Mouse (Mus musculus) lung, adult 2 months (tissue): Measurements from ENCODE around the gene Lsp1. TPM values are rescaled to one million over a fixed set of nuclear protein-coding genes. Genes with fewer than 3 reads are reported as not detected.

Experiments used
- DNase-seq: peaks from one replicate; pipeline ENCODE4 v3.0.0; 2022
- H3K4me1 ChIP-seq: fragments of 200-500 bp; 2 replicates; pipeline ENCODE4 v1.6.1; 2011; ENCODE audit warnings: low read length; ENCODE audit not compliant: control insufficient read depth, insufficient read depth
- H3K4me3 ChIP-seq: fragments of 200-500 bp; replicated peaks from 2 replicates; pipeline ENCODE3; 2011; ENCODE audit warnings: low read depth, mild to moderate bottlenecking, control low read depth, low read length; ENCODE audit errors: extremely low read depth
- CTCF ChIP-seq: fragments of 200-500 bp; IDR thresholded peaks from 2 replicates; pipeline ENCODE4 v1.5.1; 2011; ENCODE audit warnings: mild to moderate bottlenecking, low read length, control low read depth; ENCODE audit not compliant: insufficient read depth
- POLR2A ChIP-seq: fragments of 200-500 bp; IDR thresholded peaks from 2 replicates; pipeline ENCODE4 v1.6.1; 2011; ENCODE audit warnings: low read depth, mild to moderate bottlenecking, control low read depth, low read length, borderline replicate concordance; ENCODE audit errors: extremely low read depth
- WGBS: fragments of 180-500 bp; shearing (Covaris S2); methylation state at CpG from one replicate; pipeline ENCODE4 v1.1.7; 2018; 5-methylcytosine and 5-hydroxymethylcytosine counted together
- polyA plus RNA-seq: library from polyadenylated mRNA; depleted of rRNA; stranded (reverse); fragments of >200 nt; gene quantifications from 2 replicates; pipeline ENCODE4 v1.2.3, GENCODE M21; 2012; rRNA removed

Gene Lsp1
- polyA plus RNA-seq, result 131 and 188 TPM in 2 replicates

GRCm38 (mm10) chr7:142460636-142461077, at the start of gene Lsp1:
Gene Lsp1, plus strand, starts transcription at chr7:142460809.
- no peak; the same call in 1 of the 2 replicates for TF ChIP-seq POLR2A
- no peak for TF ChIP-seq CTCF
- Histone ChIP-seq H3K4me1 (peaks cover 4% of the 10 kb centered on the region; the same call in 1 of the 2 replicates), H3K4me3 (peak within 1 kb of the TSS; percentile 66)
- WGBS, result 82% methylated on average over 7 of the region's 7 CpGs
- no peak for DNase-seq

- Histone ChIP-seq H3K4me1 (peaks cover 4% of the 10 kb centered on the region), H3K4me3 (no peak overlapping the region)
- TF ChIP-seq CTCF (no peak), POLR2A (no peak)
- WGBS, result 77% methylated on average over 6 of the region's 6 CpGs
- DNase-seq, result no peak
Observed at GRCm38 (mm10) chr7:142413285-142413684, 47.3 kb upstream of the Lsp1 start.

- H3K4me1 ChIP-seq, result peaks cover 4% of the 10 kb centered on the region
- TF ChIP-seq CTCF (no peak), POLR2A (no peak)
- no peak for DNase-seq
Observed at GRCm38 (mm10) chr7:142415314-142415713, 45.3 kb upstream of the Lsp1 start.

GRCm38 (mm10) chr7:142416225-142416624, 44.4 kb upstream of the Lsp1 start:
- peaks cover 4% of the 10 kb centered on the region for H3K4me1 ChIP-seq
- no peak overlapping the region for H3K4me3 ChIP-seq
- DNase-seq, result no peak
- WGBS, result 56% methylated on average over 3 of the region's 3 CpGs
- TF ChIP-seq POLR2A, result no peak
- TF ChIP-seq CTCF, result no peak

More at GRCm38 (mm10) chr7:142415314-142415713, 45.3 kb upstream of the Lsp1 start:
- WGBS, result 41% methylated on average over 4 of the region's 4 CpGs
- H3K4me3 ChIP-seq, result no peak overlapping the region

- Histone ChIP-seq H3K4me3 (no peak overlapping the region), H3K4me1 (peaks cover 4% of the 10 kb centered on the region)
- no peak for DNase-seq
- 73% methylated on average over 2 of the region's 2 CpGs for WGBS
- TF ChIP-seq CTCF (no peak), POLR2A (no peak)
Observed at GRCm38 (mm10) chr7:142418027-142418426, 42.6 kb upstream of the Lsp1 start.

- no peak overlapping the region for H3K4me3 ChIP-seq
- DNase-seq, result no peak
- H3K4me1 ChIP-seq, result peaks cover 4% of the 10 kb centered on the region
- WGBS, result 88% methylated on average over 8 of the region's 8 CpGs
- TF ChIP-seq CTCF (no peak), POLR2A (no peak)
Observed at GRCm38 (mm10) chr7:142418679-142419078, 41.9 kb upstream of the Lsp1 start.

- no peak for DNase-seq
- TF ChIP-seq POLR2A (no peak), CTCF (no peak)
- no peak overlapping the region for H3K4me3 ChIP-seq
- WGBS, result 70% methylated on average over 5 of the region's 5 CpGs
- H3K4me1 ChIP-seq, result peaks cover 4% of the 10 kb centered on the region
Observed at GRCm38 (mm10) chr7:142419887-142420286, 40.7 kb upstream of the Lsp1 start.

GRCm38 (mm10) chr7:142421826-142422225, 38.8 kb upstream of the Lsp1 start:
- DNase-seq, result no peak

GRCm38 (mm10) chr7:142425641-142426213, 34.9 kb upstream of the Lsp1 start:
- 74% methylated on average over 11 of the region's 11 CpGs for WGBS
- no peak overlapping the region for H3K4me3 ChIP-seq
- TF ChIP-seq CTCF (peak; percentile 60; the same call in 1 of the 2 replicates), POLR2A (no peak)
- peaks cover 5% of the 10 kb centered on the region; the same call in 1 of the 2 replicates for H3K4me1 ChIP-seq
- DNase-seq, result no peak

More at GRCm38 (mm10) chr7:142421826-142422225, 38.8 kb upstream of the Lsp1 start:
- no peak overlapping the region for H3K4me3 ChIP-seq
- no peak for TF ChIP-seq CTCF
- 62% methylated on average over 2 of the region's 2 CpGs for WGBS
- H3K4me1 ChIP-seq, result no peaks in the 10 kb centered on the region

GRCm38 (mm10) chr7:142428213-142428612, 32.4 kb upstream of the Lsp1 start:
- peak; percentile 1; the same call in 1 of the 2 replicates for TF ChIP-seq CTCF
- TF ChIP-seq POLR2A, result no peak
- Histone ChIP-seq H3K4me3 (no peak overlapping the region), H3K4me1 (peaks cover 5% of the 10 kb centered on the region; the same call in 1 of the 2 replicates)
- 37% methylated on average over 7 of the region's 7 CpGs for WGBS
- no peak for DNase-seq
